Comparison of ENCODE assay signal across 8 mouse cellular contexts in the genomic region with DNA sequence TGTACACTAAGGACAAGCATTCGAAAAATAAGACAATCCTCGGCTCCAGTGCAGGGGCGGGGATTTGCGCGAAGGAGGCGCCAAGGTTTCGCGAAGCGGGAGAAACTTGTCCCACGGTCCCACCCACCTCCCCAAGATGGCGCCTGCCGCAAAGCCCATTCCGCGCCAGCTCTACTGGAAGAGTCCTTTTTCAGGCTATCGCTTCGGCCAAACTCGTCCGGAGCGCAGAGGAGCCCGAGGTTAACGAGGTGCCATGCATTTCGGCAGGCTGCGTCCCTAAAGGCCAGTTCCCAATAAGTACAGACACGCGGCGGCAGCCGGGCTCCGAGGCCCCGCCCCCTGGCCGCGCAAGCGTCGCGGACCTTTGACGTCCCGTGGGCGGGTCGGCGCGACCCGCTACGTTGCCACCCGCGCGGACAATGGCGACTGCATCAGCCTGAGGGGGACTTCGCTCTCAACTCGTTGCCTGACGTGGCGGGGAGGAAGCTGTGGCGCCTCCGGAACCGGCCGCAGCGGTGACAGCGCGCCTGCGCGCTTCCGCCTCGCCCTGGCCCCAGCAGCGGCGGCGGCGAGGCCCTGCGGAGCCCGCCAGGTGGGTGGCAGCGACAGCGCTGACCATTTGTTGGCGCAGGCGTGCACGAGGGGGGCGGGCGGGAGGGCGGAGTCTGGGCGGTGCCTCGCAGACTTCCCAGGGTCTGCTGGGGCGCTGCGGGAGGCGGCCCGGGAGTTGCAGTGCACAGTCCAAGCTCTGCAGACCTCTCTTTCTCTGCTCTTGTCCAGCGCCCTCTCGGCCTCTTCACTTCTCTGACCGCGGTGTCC. TPM values are rescaled to one million over a fixed set of nuclear protein-coding genes. Genes with fewer than 3 reads are reported as not detected.
DNase-seq lines count a peak whose midpoint lies in the region; ATAC-seq and TF ChIP-seq lines count a peak whose summit lies in the region.

A gene (plus strand): TSS at position 410 of the 819 bp plus-strand sequence.

- no peak for TF ChIP-seq CTCF in kidney, adult 2 months (conservative IDR thresholded peaks at IDR 0.05; ENCODE audit: insufficient read depth, insufficient read length, low read depth, low read length)

- no peaks in the 10 kb centered on the region for H3K4me1 ChIP-seq in embryonic facial prominence, embryonic 13.5 days
- no peaks in the 10 kb centered on the region for H3K4me1 ChIP-seq in kidney, adult 2 months (ENCODE audit: control insufficient read depth, insufficient read depth, low read length)
- H3K4me1 ChIP-seq in limb, embryonic 13.5 days: no peaks in the 10 kb centered on the region
- peaks cover 7% of the 10 kb centered on the region for H3K4me1 ChIP-seq in midbrain, embryonic 16.5 days (ENCODE audit: control insufficient read depth, insufficient read depth, low read length)

- H3K36me3 ChIP-seq in embryonic facial prominence, embryonic 13.5 days: 0 out of 2 replicates have a peak, but pooled peaks cover 4% of the 10 kb centered on the region
- H3K36me3 ChIP-seq in kidney, adult 2 months (ENCODE audit: control insufficient read depth, insufficient read depth, low read length): no peaks in the 10 kb centered on the region
- H3K36me3 ChIP-seq in limb, embryonic 13.5 days: peaks cover 13% of the 10 kb centered on the region
- no peaks in the 10 kb centered on the region for H3K36me3 ChIP-seq in midbrain, embryonic 16.5 days (ENCODE audit: control insufficient read depth, insufficient read depth, low read length)

- peak; percentile 94 for ATAC-seq in embryonic facial prominence, embryonic 13.5 days (ENCODE audit: insufficient number of reproducible peaks, insufficient read depth, low FRiP score, low TSS enrichment, low read depth)
- peak; percentile 97 for ATAC-seq in limb, embryonic 13.5 days (ENCODE audit: low FRiP score, low read depth)
- ATAC-seq in midbrain, embryonic 16.5 days: peak; percentile 96

- H3K27me3 ChIP-seq in embryonic facial prominence, embryonic 13.5 days: no peaks in the 10 kb centered on the region
- H3K27me3 ChIP-seq in kidney, adult 2 months (replicated peaks; ENCODE audit: control insufficient read depth, insufficient read depth, low read length): no peaks in the 10 kb centered on the region
- no peaks in the 10 kb centered on the region for H3K27me3 ChIP-seq in limb, embryonic 13.5 days
- H3K27me3 ChIP-seq in midbrain, embryonic 16.5 days (ENCODE audit: control insufficient read depth, insufficient read depth, low read depth, low read length): no peaks in the 10 kb centered on the region

- peak within 1 kb of the TSS; percentile 75 for H3K9ac ChIP-seq in embryonic facial prominence, embryonic 13.5 days
- peak within 1 kb of the TSS; percentile 73 for H3K9ac ChIP-seq in limb, embryonic 13.5 days
- peak within 1 kb of the TSS; percentile 69 for H3K9ac ChIP-seq in midbrain, embryonic 16.5 days (ENCODE audit: low read depth, low read length)

- H3K9me3 ChIP-seq in embryonic facial prominence, embryonic 13.5 days: no peaks in the 10 kb centered on the region
- H3K9me3 ChIP-seq in limb, embryonic 13.5 days: no peaks in the 10 kb centered on the region
- no peaks in the 10 kb centered on the region for H3K9me3 ChIP-seq in midbrain, embryonic 16.5 days (replicated peaks; ENCODE audit: control insufficient read depth, low read length, poor library complexity, severe bottlenecking)

- peak; percentile 90 for DNase-seq in 3134 (ENCODE audit: extremely low read depth, insufficient read length, low spot score)
- DNase-seq in adrenal gland, postnatal 36 days: peak; percentile 80 to 84
- peak; percentile 84 to 86 for DNase-seq in heart, adult 18-20 months
- peak; percentile 85 for DNase-seq in kidney, adult 2 months
- DNase-seq in spleen, postnatal 10 days (ENCODE audit: low spot score in 2 of 2): peak; percentile 78 to 80

- peak within 1 kb of the TSS; percentile 60 for H3K4me2 ChIP-seq in embryonic facial prominence, embryonic 13.5 days
- H3K4me2 ChIP-seq in limb, embryonic 13.5 days (replicated peaks): peak within 1 kb of the TSS; percentile 64
- H3K4me2 ChIP-seq in midbrain, embryonic 16.5 days (ENCODE audit: low read length): peak within 1 kb of the TSS; percentile 66

- TF ChIP-seq POLR2A in kidney, adult 2 months (IDR thresholded peaks at IDR 0.05; ENCODE audit: low read depth, low read length): no peak

- peak within 1 kb of the TSS; percentile 95 for H3K27ac ChIP-seq in embryonic facial prominence, embryonic 13.5 days
- H3K27ac ChIP-seq in kidney, adult 2 months (ENCODE audit: insufficient read depth, low read depth, low read length): peak within 1 kb of the TSS; percentile 98
- H3K27ac ChIP-seq in limb, embryonic 13.5 days: peak within 1 kb of the TSS; percentile 93
- H3K27ac ChIP-seq in midbrain, embryonic 16.5 days (ENCODE audit: low read length): peak within 1 kb of the TSS; percentile 96

- H3K4me3 ChIP-seq in embryonic facial prominence, embryonic 13.5 days: peak within 1 kb of the TSS; percentile 55
- H3K4me3 ChIP-seq in kidney, adult 2 months (ENCODE audit: insufficient read depth, low read depth, low read length): peak within 1 kb of the TSS; percentile 97
- peak within 1 kb of the TSS; percentile 53 for H3K4me3 ChIP-seq in limb, embryonic 13.5 days
- peak within 1 kb of the TSS; percentile 58 for H3K4me3 ChIP-seq in midbrain, embryonic 16.5 days (ENCODE audit: low read depth, low read length)

- WGBS in embryonic facial prominence, embryonic 13.5 days: 25% methylated on average over 82 of the region's 85 CpGs
- under 1% methylated on average over 79 of the region's 85 CpGs for WGBS in kidney, adult 2 months
- WGBS in limb, embryonic 13.5 days: 22% methylated on average over 59 of the region's 85 CpGs
- WGBS in midbrain, embryonic 16.5 days: 24% methylated on average over 60 of the region's 85 CpGs

RNA-seq across cellular contexts. Expression of the gene that starts here (rescaled TPM):
- 10 to 100 TPM; 43.2 to 48.8 TPM for total RNA-seq in adrenal gland, postnatal 36 days (2021)
- 84.0 and 87.7 TPM in 2 replicates for polyA plus RNA-seq in embryonic facial prominence, embryonic 13.5 days (2015; fragmentation: Nextera tagmentation; extraction: Ambion mirVana)
- total RNA-seq in heart, adult 18-20 months (2021): 10 to 100 TPM; 53.3 to 55.0 TPM
- polyA plus RNA-seq in kidney, adult 2 months (2012; rRNA removed): 12.5 and 14.7 TPM in 2 replicates
- polyA plus RNA-seq in limb, embryonic 13.5 days (2015; fragmentation: Nextera tagmentation; extraction: Ambion mirVana): 89.8 and 91.4 TPM in 2 replicates
- 84.9 and 87.3 TPM in 2 replicates for polyA plus RNA-seq in midbrain, embryonic 16.5 days (2015; fragmentation: Nextera tagmentation; extraction: Ambion mirVana)

Comparison
In these comparisons a context has a peak if more than half of its experiments do, and no peak if none do; other contexts are left out.
1. Peak in every context shown above with its lines: DNase-seq, ATAC-seq, H3K4me3 ChIP-seq and H3K27ac ChIP-seq.